Comparison of ENCODE assay signal across 8 mouse cellular contexts in the genomic region with DNA sequence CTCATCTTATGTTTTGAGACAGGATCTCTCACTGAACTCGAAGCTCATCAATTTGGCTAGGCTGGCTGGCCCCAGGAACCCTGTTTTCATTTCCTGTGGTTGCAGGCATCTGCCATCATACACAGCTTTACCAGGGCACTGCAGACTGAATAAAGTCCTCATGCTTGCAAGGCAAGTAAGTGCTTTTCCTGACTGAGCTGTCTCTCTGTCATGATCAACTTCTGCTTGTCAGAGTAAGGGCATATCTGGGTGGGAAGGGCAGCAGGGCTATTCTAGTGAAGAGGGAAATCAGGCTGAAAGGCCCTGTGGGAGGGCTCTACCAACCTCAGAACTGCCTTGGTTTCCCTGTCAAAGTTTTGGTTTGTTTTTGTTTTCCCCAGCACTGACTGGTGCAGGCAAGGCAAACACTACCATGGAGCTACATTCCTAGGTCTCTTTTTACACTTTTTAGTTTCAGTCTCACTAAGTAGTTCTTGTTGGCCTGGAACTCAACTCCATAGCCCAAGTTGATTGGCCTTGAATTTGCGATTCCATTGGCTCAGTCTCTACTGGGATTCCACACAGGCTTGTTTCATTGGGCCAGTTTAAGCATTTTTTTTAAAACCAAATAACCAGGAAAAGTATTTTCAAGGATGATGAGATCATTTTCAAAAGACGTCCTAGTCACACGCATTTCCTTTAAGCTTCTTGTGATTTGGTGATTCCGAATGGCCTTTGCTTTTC. TPM values are rescaled to one million over a fixed set of nuclear protein-coding genes. Genes with fewer than 3 reads are reported as not detected.
DNase-seq lines count a peak whose midpoint lies in the region; ATAC-seq and TF ChIP-seq lines count a peak whose summit lies in the region.

No protein-coding gene starts in this region.

- H3K27me3 ChIP-seq in embryonic facial prominence, embryonic 13.5 days: no peaks in the 10 kb centered on the region
- no peaks in the 10 kb centered on the region for H3K27me3 ChIP-seq in hindbrain, embryonic 11.5 days (ENCODE audit: control insufficient read depth, insufficient read depth, low read length)

- H3K4me2 ChIP-seq in embryonic facial prominence, embryonic 13.5 days: peak overlapping the region; percentile 65
- H3K4me2 ChIP-seq in hindbrain, embryonic 11.5 days (replicated peaks; ENCODE audit: low read depth, low read length): no peak overlapping the region; the same call in 1 of the 2 replicates

- no peak for ATAC-seq in embryonic facial prominence, embryonic 13.5 days (ENCODE audit: insufficient number of reproducible peaks, insufficient read depth, low FRiP score, low TSS enrichment, low read depth)
- peak; percentile 8; the same call in 1 of the 2 replicates for ATAC-seq in hindbrain, embryonic 11.5 days (ENCODE audit: low FRiP score)

- WGBS in embryonic facial prominence, embryonic 13.5 days: 28% methylated on average over 5 of the region's 5 CpGs
- WGBS in hindbrain, embryonic 11.5 days: 41% methylated on average over 5 of the region's 5 CpGs

- DNase-seq in gastrocnemius, adult 2 months: no peak
- DNase-seq in gastrocnemius, postnatal 36 days: no peak
- no peak for DNase-seq in hindbrain, embryonic 11.5 days (ENCODE audit: low spot score)
- DNase-seq in lung, postnatal 10 days: peak; percentile 38
- peak; percentile 32 to 35 for DNase-seq in thymus, postnatal 10 days (ENCODE audit: low spot score in 2 of 2)
- no peak for DNase-seq in ovary, postnatal 36 days (ENCODE audit: low spot score)
- DNase-seq in adrenal gland, postnatal 25 days: no peak

- intact Hi-C loops in gastrocnemius, adult 2 months (cut with DNase I): no loop called here
- intact Hi-C loops in gastrocnemius, postnatal 36 days (cut with DNase I): loop anchor here (2.0 kb wide), 2 partner anchors 31 to 55 kb away; a partner anchor contains a TSS

- no peak for TF ChIP-seq CTCF in gastrocnemius, adult 2 months (IDR thresholded peaks at IDR 0.05)

- no peaks in the 10 kb centered on the region for H3K36me3 ChIP-seq in embryonic facial prominence, embryonic 13.5 days
- H3K36me3 ChIP-seq in hindbrain, embryonic 11.5 days (ENCODE audit: control insufficient read depth, insufficient read depth, low read length): no peaks in the 10 kb centered on the region

- H3K4me3 ChIP-seq in gastrocnemius, adult 2 months: peak overlapping the region; percentile 70
- peak overlapping the region; percentile 37 for H3K4me3 ChIP-seq in embryonic facial prominence, embryonic 13.5 days
- no peak overlapping the region for H3K4me3 ChIP-seq in hindbrain, embryonic 11.5 days (ENCODE audit: low read depth, low read length)

- peaks cover 6% of the 10 kb centered on the region; the same call in 1 of the 2 replicates for H3K9me3 ChIP-seq in embryonic facial prominence, embryonic 13.5 days
- no peaks in the 10 kb centered on the region for H3K9me3 ChIP-seq in hindbrain, embryonic 11.5 days (ENCODE audit: control insufficient read depth, low read length)

- H3K4me1 ChIP-seq in embryonic facial prominence, embryonic 13.5 days: peaks cover 14% of the 10 kb centered on the region
- no peaks in the 10 kb centered on the region for H3K4me1 ChIP-seq in hindbrain, embryonic 11.5 days (replicated peaks; ENCODE audit: control insufficient read depth, insufficient read depth, low read length)

- peak overlapping the region; percentile 93 for H3K27ac ChIP-seq in gastrocnemius, adult 2 months
- peak overlapping the region; percentile 84 for H3K27ac ChIP-seq in embryonic facial prominence, embryonic 13.5 days
- 0 out of 2 replicates have a peak overlapping the region, but pooled peaks have one; percentile 66 for H3K27ac ChIP-seq in hindbrain, embryonic 11.5 days (ENCODE audit: low read depth, low read length)

- no peak overlapping the region for H3K9ac ChIP-seq in embryonic facial prominence, embryonic 13.5 days
- no peak overlapping the region for H3K9ac ChIP-seq in hindbrain, embryonic 11.5 days (ENCODE audit: low read depth, low read length)

RNA-seq across cellular contexts. Expression of a gene that starts 31.7 kb away (rescaled TPM):
- total RNA-seq in gastrocnemius, adult 2 months (2021): 100 to 1,000 TPM; 166 to 198 TPM
- 100 to 1,000 TPM; 157 to 177 TPM for total RNA-seq in gastrocnemius, postnatal 36 days (2021)
- polyA plus RNA-seq in embryonic facial prominence, embryonic 13.5 days (2015; fragmentation: Nextera tagmentation; extraction: Ambion mirVana): 216 and 238 TPM in 2 replicates
- 164 and 192 TPM in 2 replicates for polyA plus RNA-seq in hindbrain, embryonic 11.5 days (2014; fragmentation: Nextera tagmentation; extraction: Ambion mirVana)
- 286 and 300 TPM in 2 replicates for total RNA-seq in adrenal gland, postnatal 25 days (2021)

Comparison
In these comparisons a context has a peak if more than half of its experiments do, and no peak if none do; other contexts are left out.
1. DNase-seq: peak in lung, postnatal 10 days (single experiment) and thymus, postnatal 10 days (2 of 2); none in gastrocnemius, adult 2 months (single experiment), gastrocnemius, postnatal 36 days (0 of 2), hindbrain, embryonic 11.5 days (single experiment), ovary, postnatal 36 days (single experiment) and adrenal gland, postnatal 25 days (single experiment).
2. Peak in every context shown above with its lines, with median percentiles within 50 percentile points of each other: H3K27ac ChIP-seq.